Mouse (Mus musculus): ENCODE data around the gene Vmn1r220. TPM values are rescaled to one million over a fixed set of nuclear protein-coding genes. Genes with fewer than 3 reads are reported as not detected.
"Not testable (repeated sequence)": the region's sequence is repeated elsewhere in the genome, so short reads cannot be mapped to it uniquely, and the experiment has no call there.

The Vmn1r220 gene
- not detected in 2 replicates for polyA plus RNA-seq (2012; rRNA removed)

- TF ChIP-seq CTCF (IDR thresholded peaks at IDR 0.05; ENCODE audit: extremely low read depth, insufficient read depth, low read length) (no peak), POLR2A (IDR thresholded peaks at IDR 0.05; ENCODE audit: extremely low read depth, insufficient read depth, low read length) (no peak)
- Histone ChIP-seq H3K27ac (ENCODE audit: insufficient read depth, low read length) (no peak within 1 kb of the TSS), H3K4me1 (ENCODE audit: control insufficient read depth, insufficient read depth, low read length) (no peaks in the 10 kb centered on the region), H3K4me3 (ENCODE audit: insufficient read depth, low read length) (no peak within 1 kb of the TSS)
These were observed at the start of gene Vmn1r220 for GRCm38 (mm10) chr13:23187875-23188274. Gene Vmn1r220, minus strand, starts transcription at chr13:23187975.

DNA sequence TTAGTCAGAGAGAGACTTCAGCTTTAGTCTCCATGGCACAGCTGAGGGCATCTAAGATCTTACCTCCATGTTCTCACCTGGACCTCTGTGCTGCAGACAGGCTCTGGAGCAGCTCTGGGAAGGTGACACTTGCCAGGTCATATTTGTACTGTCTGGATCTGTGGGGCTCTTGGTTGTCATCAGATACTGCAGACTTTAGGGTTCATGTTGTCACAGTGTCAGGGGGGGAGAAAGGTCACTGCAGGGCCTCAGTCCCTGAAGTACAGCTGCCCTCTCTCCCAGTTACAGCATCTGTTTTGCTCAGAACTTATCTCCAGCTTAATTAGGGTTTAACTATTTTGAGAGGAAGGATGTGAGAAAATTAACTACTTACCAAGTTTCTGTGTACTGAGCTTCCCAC, 48.1 kb upstream of the Vmn1r220 start, which contains the start of gene Vmn1r222:
TSS of gene Vmn1r222 (minus strand) at position 101 of the 400 bp plus-strand sequence.
- not testable (repeated sequence) for H3K4me3 ChIP-seq (ENCODE audit: insufficient read depth, low read length); H3K4me1 ChIP-seq (ENCODE audit: control insufficient read depth, insufficient read depth, low read length)

DNA sequence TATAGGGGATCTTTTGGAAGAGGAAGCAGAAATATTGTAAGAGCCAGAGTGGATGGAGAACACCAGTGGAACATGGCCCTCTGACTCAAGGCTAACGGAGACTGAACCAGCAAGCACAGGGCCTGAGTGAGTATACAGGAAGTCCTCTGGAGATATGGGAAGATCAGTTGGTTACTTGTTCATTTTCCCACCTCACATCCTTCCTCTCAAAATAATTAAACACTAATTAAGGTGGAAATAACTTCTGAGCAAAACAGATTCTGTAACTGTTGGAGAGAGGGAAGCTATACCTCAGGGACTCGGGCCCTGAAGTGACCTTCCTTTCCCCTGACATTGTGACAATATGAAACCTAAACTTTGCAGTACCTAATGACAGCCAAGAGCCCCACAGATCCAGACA, 26.1 kb upstream of the Vmn1r220 start, which contains the start of gene Vmn1r221:
TSS of gene Vmn1r221 (plus strand) at position 301 of the 400 bp plus-strand sequence.
- H3K4me3 ChIP-seq (ENCODE audit: insufficient read depth, low read length); H3K4me1 ChIP-seq (ENCODE audit: control insufficient read depth, insufficient read depth, low read length); H3K27ac ChIP-seq (ENCODE audit: insufficient read depth, low read length): not testable (repeated sequence)

More for the DNA sequence above, 48.1 kb upstream of the Vmn1r220 start, which contains the start of gene Vmn1r222:
- not testable (repeated sequence) for H3K27ac ChIP-seq (ENCODE audit: insufficient read depth, low read length)

- H3K4me1 ChIP-seq (ENCODE audit: control insufficient read depth, insufficient read depth, low read length); H3K27ac ChIP-seq (ENCODE audit: insufficient read depth, low read length); H3K4me3 ChIP-seq (ENCODE audit: insufficient read depth, low read length): not testable (repeated sequence)
These were observed 16.1 kb upstream of the Vmn1r220 start for GRCm38 (mm10) chr13:23203885-23204284.

- H3K4me1 ChIP-seq (ENCODE audit: control insufficient read depth, insufficient read depth, low read length); H3K27ac ChIP-seq (ENCODE audit: insufficient read depth, low read length); H3K4me3 ChIP-seq (ENCODE audit: insufficient read depth, low read length): not testable (repeated sequence)
These were observed 21.3 kb downstream of the Vmn1r220 start for GRCm38 (mm10) chr13:23166471-23166870.

GRCm38 (mm10) chr13:23159012-23159411, 28.8 kb downstream of the Vmn1r220 start, which contains the start of gene Vmn1r219:
Gene Vmn1r219, plus strand, starts transcription at chr13:23159312.
- TF ChIP-seq POLR2A (IDR thresholded peaks at IDR 0.05; ENCODE audit: extremely low read depth, insufficient read depth, low read length) (no peak), CTCF (IDR thresholded peaks at IDR 0.05; ENCODE audit: extremely low read depth, insufficient read depth, low read length) (no peak)
- Histone ChIP-seq H3K27ac (ENCODE audit: insufficient read depth, low read length) (no peak within 1 kb of the TSS), H3K4me3 (ENCODE audit: insufficient read depth, low read length) (no peak within 1 kb of the TSS), H3K4me1 (ENCODE audit: control insufficient read depth, insufficient read depth, low read length) (no peaks in the 10 kb centered on the region)

- no peaks in the 10 kb centered on the region for H3K4me1 ChIP-seq (ENCODE audit: control insufficient read depth, insufficient read depth, low read length)
- H3K4me3 ChIP-seq (ENCODE audit: insufficient read depth, low read length): no peak overlapping the region
- TF ChIP-seq POLR2A (IDR thresholded peaks at IDR 0.05; ENCODE audit: extremely low read depth, insufficient read depth, low read length) (no peak), CTCF (IDR thresholded peaks at IDR 0.05; ENCODE audit: extremely low read depth, insufficient read depth, low read length) (no peak)
- H3K27ac ChIP-seq (ENCODE audit: insufficient read depth, low read length): no peak overlapping the region
These were observed 29.9 kb downstream of the Vmn1r220 start for GRCm38 (mm10) chr13:23157848-23158247.

GRCm38 (mm10) chr13:23138880-23139279, 48.9 kb downstream of the Vmn1r220 start:
- Histone ChIP-seq H3K4me3 (ENCODE audit: insufficient read depth, low read length) (no peak overlapping the region), H3K27ac (ENCODE audit: insufficient read depth, low read length) (no peak overlapping the region), H3K4me1 (ENCODE audit: control insufficient read depth, insufficient read depth, low read length) (no peaks in the 10 kb centered on the region)
- no peak for TF ChIP-seq POLR2A (IDR thresholded peaks at IDR 0.05; ENCODE audit: extremely low read depth, insufficient read depth, low read length)
- TF ChIP-seq CTCF (IDR thresholded peaks at IDR 0.05; ENCODE audit: extremely low read depth, insufficient read depth, low read length): no peak

DNA sequence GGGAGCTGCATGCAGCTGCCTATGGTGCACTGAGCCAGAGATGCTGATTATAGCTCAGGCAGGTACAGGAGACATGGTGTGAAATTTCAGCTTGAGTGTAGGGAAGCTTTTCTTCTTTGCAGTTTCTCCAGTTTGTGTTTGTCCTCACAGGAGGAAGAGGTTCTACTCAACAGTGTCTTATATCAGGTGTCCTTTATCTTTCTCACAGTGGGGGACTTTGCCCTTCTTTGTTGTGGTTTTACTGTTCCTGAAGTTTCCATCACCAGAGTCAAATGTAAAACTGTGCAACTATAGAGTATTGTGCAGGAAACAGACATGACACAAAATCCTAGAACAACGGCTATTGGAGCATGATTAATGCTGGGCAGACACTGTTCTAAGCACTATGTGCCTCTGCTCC, 54.3 kb downstream of the Vmn1r220 start:
- Histone ChIP-seq H3K27ac (ENCODE audit: insufficient read depth, low read length) (no peak overlapping the region), H3K4me3 (ENCODE audit: insufficient read depth, low read length) (no peak overlapping the region), H3K4me1 (ENCODE audit: control insufficient read depth, insufficient read depth, low read length) (no peaks in the 10 kb centered on the region)
- TF ChIP-seq CTCF (IDR thresholded peaks at IDR 0.05; ENCODE audit: extremely low read depth, insufficient read depth, low read length) (no peak), POLR2A (IDR thresholded peaks at IDR 0.05; ENCODE audit: extremely low read depth, insufficient read depth, low read length) (no peak)

- Histone ChIP-seq H3K4me3 (ENCODE audit: insufficient read depth, low read length) (no peak within 1 kb of the TSS), H3K4me1 (ENCODE audit: control insufficient read depth, insufficient read depth, low read length) (no peaks in the 10 kb centered on the region), H3K27ac (ENCODE audit: insufficient read depth, low read length) (no peak within 1 kb of the TSS)
- TF ChIP-seq POLR2A (IDR thresholded peaks at IDR 0.05; ENCODE audit: extremely low read depth, insufficient read depth, low read length) (no peak), CTCF (IDR thresholded peaks at IDR 0.05; ENCODE audit: extremely low read depth, insufficient read depth, low read length) (no peak)
These were observed 54.7 kb downstream of the Vmn1r220 start, which contains the start of gene Vmn1r218 for GRCm38 (mm10) chr13:23133099-23133498. Gene Vmn1r218, plus strand, starts transcription at chr13:23133155.

Other genes with a start within 250 kb of the Vmn1r220 start
- gene Vmn1r213, start 180.3 kb downstream of the Vmn1r220 start, polyA plus RNA-seq (2012; rRNA removed): not detected in 2 replicates
- gene Vmn1r214, start 157.6 kb downstream of the Vmn1r220 start, polyA plus RNA-seq (2012; rRNA removed): not detected in 2 replicates
- gene Vmn1r215, start 120.0 kb downstream of the Vmn1r220 start, polyA plus RNA-seq (2012; rRNA removed): not detected in 2 replicates
- not detected in 2 replicates for gene Vmn1r217, start 69.7 kb downstream of the Vmn1r220 start, polyA plus RNA-seq (2012; rRNA removed)
- not detected in 2 replicates for gene Vmn1r218, start 54.8 kb downstream of the Vmn1r220 start, polyA plus RNA-seq (2012; rRNA removed)
- not detected in 2 replicates for gene Vmn1r219, start 28.7 kb downstream of the Vmn1r220 start, polyA plus RNA-seq (2012; rRNA removed)
- not detected in 2 replicates for gene Vmn1r221, start 26.2 kb upstream of the Vmn1r220 start, polyA plus RNA-seq (2012; rRNA removed)
- gene Vmn1r222, start 48.0 kb upstream of the Vmn1r220 start, polyA plus RNA-seq (2012; rRNA removed): not detected in 2 replicates
- gene Vmn1r223, start 59.2 kb upstream of the Vmn1r220 start, polyA plus RNA-seq (2012; rRNA removed): not detected in 2 replicates
- gene Zfp322a, start 181.2 kb upstream of the Vmn1r220 start, polyA plus RNA-seq (2012; rRNA removed): 14.3 and 14.8 TPM in 2 replicates
- 7.8 and 8.3 TPM in 2 replicates for gene Abt1, start 235.9 kb upstream of the Vmn1r220 start, polyA plus RNA-seq (2012; rRNA removed)

Measured in cortical plate, adult 2 months (tissue).